Mouse (Mus musculus) CH12.LX (cell line): ENCODE measurements at regions not wholly inside any gene's neighbourhood (a gene's known extent, or its start where the extent isn't known, plus 50 kb on each side); places are given as distances from the start of the nearest gene placed in this dataset.

ENCODE experiments used
- DNase-seq: peaks from one replicate; pipeline ENCODE4 v3.0.0-alpha.2; 2013; ENCODE audit errors: extremely low read depth
- H3K27ac ChIP-seq: 2 replicates; pipeline ENCODE4 v1.5.1; 2012; ENCODE audit warnings: low read depth, mild to moderate bottlenecking, control low read depth, moderate library complexity; ENCODE audit not compliant: insufficient read depth
- H3K27me3 ChIP-seq: replicated peaks from 2 replicates; pipeline ENCODE3; 2012; ENCODE audit warnings: inconsistent platforms
- H3K36me3 ChIP-seq, 2 experiments: replicated peaks in 1 of 2; 2 replicates each; pipeline versions ENCODE3 to v1.6.1; 2012; ENCODE audit warnings: inconsistent platforms in 1 of 2, low read length in 1 of 2, mild to moderate bottlenecking in 1 of 2, mixed read lengths in 1 of 2, moderate library complexity in 1 of 2; ENCODE audit not compliant: control insufficient read depth in 1 of 2, insufficient read depth in 1 of 2
- H3K4me1 ChIP-seq, 2 experiments: 2 replicates each; pipeline ENCODE4 v1.6.1; 2012; ENCODE audit warnings: inconsistent platforms in 1 of 2, moderate library complexity in 1 of 2; ENCODE audit not compliant: insufficient read depth in 2 of 2, control insufficient read depth in 1 of 2
- H3K4me2 ChIP-seq: 2 replicates; pipeline ENCODE4 v1.6.1; 2012; ENCODE audit warnings: low read depth, mild to moderate bottlenecking, control low read depth; ENCODE audit not compliant: poor library complexity, insufficient read depth, severe bottlenecking
- H3K4me3 ChIP-seq, 3 experiments: fragments of 150-350 bp in 1 of 3; sonication (generic) in 1 of 3; replicated peaks in 1 of 3; 2 replicates each; pipeline versions ENCODE3 to v1.5.1; 2011 to 2012; ENCODE audit warnings: low read depth in 2 of 3, low read length in 2 of 3, mild to moderate bottlenecking in 2 of 3, moderate library complexity in 2 of 3, control low read depth in 1 of 3, improper control_type of control experiment in 1 of 3, inconsistent platforms in 1 of 3, mixed read lengths in 1 of 3; ENCODE audit not compliant: poor library complexity in 1 of 3
- H3K79me2 ChIP-seq: replicated peaks from 2 replicates; pipeline ENCODE4 v1.6.1; 2012; ENCODE audit warnings: mild to moderate bottlenecking, moderate library complexity; ENCODE audit not compliant: control insufficient read depth, poor library complexity, insufficient read depth, severe bottlenecking; ENCODE audit errors: extremely low read depth
- H3K9ac ChIP-seq: 2 replicates; pipeline ENCODE4 v1.6.1; 2012; ENCODE audit warnings: low read depth, mild to moderate bottlenecking, control low read depth, moderate library complexity; ENCODE audit not compliant: insufficient read depth
- H3K9me3 ChIP-seq: replicated peaks from 2 replicates; pipeline ENCODE3; 2012; ENCODE audit warnings: low read length, inconsistent platforms, mixed read lengths
- BHLHE40 ChIP-seq: IDR thresholded peaks from 2 replicates; pipeline ENCODE4 v1.6.1; 2011; ENCODE audit warnings: mild to moderate bottlenecking, low read depth, low read length, improper control_type of control experiment
- CHD1 ChIP-seq: IDR thresholded peaks from 2 replicates; pipeline ENCODE4 v1.6.1; 2012; ENCODE audit warnings: low read depth, low read length, improper control_type of control experiment, inconsistent platforms
- ETS1 ChIP-seq: conservative IDR thresholded peaks from 2 replicates; pipeline ENCODE4 v1.6.1; 2012; ENCODE audit warnings: low read depth, mild to moderate bottlenecking, inconsistent platforms, low read length, improper control_type of control experiment, moderate library complexity
- IRF4 ChIP-seq: IDR thresholded peaks from 2 replicates; pipeline ENCODE4 v1.6.1; 2014; ENCODE audit warnings: low read depth, mild to moderate bottlenecking, inconsistent platforms, low read length, improper control_type of control experiment
- JUND ChIP-seq: conservative IDR thresholded peaks from 2 replicates; pipeline ENCODE4 v1.6.1; 2011; ENCODE audit warnings: low read depth, low read length, improper control_type of control experiment
- MAFK ChIP-seq: IDR thresholded peaks from 2 replicates; pipeline ENCODE4 v1.6.1; 2011; ENCODE audit warnings: low read length, improper control_type of control experiment; ENCODE audit not compliant: insufficient replicate concordance
- MAZ ChIP-seq: IDR thresholded peaks from 2 replicates; pipeline ENCODE4 v1.6.1; 2012; ENCODE audit warnings: low read depth, mild to moderate bottlenecking, inconsistent platforms, low read length, improper control_type of control experiment, moderate library complexity
- MXI1 ChIP-seq: IDR thresholded peaks from 2 replicates; pipeline ENCODE4 v1.6.1; 2011; ENCODE audit warnings: mild to moderate bottlenecking, low read depth, low read length, improper control_type of control experiment
- NELFE ChIP-seq: IDR thresholded peaks from 2 replicates; pipeline ENCODE4 v1.6.1; 2011; ENCODE audit warnings: low read depth, low read length, improper control_type of control experiment
- NRF1 ChIP-seq: IDR thresholded peaks from 2 replicates; pipeline ENCODE4 v1.6.1; 2014; ENCODE audit warnings: low read depth, mild to moderate bottlenecking, inconsistent platforms, low read length, improper control_type of control experiment, moderate library complexity
- PAX5 ChIP-seq: IDR thresholded peaks from 2 replicates; pipeline ENCODE4 v1.6.1; 2012; ENCODE audit warnings: low read length, inconsistent platforms, mixed read lengths
- POLR2A ChIP-seq: IDR thresholded peaks from 2 replicates; pipeline ENCODE4 v1.6.1; 2011; ENCODE audit warnings: low read depth, mild to moderate bottlenecking, improper control_type of control experiment, low read length
- RAD21 ChIP-seq: IDR thresholded peaks from 2 replicates; pipeline ENCODE4 v1.6.1; 2011; ENCODE audit warnings: low read depth, mild to moderate bottlenecking, low read length, improper control_type of control experiment, moderate library complexity
- RCOR1 ChIP-seq: conservative IDR thresholded peaks from 2 replicates; pipeline ENCODE4 v1.6.1; 2012; ENCODE audit warnings: low read depth, mild to moderate bottlenecking, inconsistent platforms, low read length, improper control_type of control experiment
- UBTF ChIP-seq: IDR thresholded peaks from 2 replicates; pipeline ENCODE4 v1.6.1; 2012; ENCODE audit warnings: low read depth, mild to moderate bottlenecking, inconsistent platforms, low read length, improper control_type of control experiment, moderate library complexity
- USF1 ChIP-seq: IDR thresholded peaks from 2 replicates; pipeline ENCODE4 v1.6.1; 2014; ENCODE audit warnings: low read depth, mild to moderate bottlenecking, inconsistent platforms, low read length, improper control_type of control experiment
- ZNF384 ChIP-seq: IDR thresholded peaks from 2 replicates; pipeline ENCODE4 v1.6.1; 2012; ENCODE audit warnings: low read depth, low read length, improper control_type of control experiment, inconsistent platforms
- dilution Hi-C: fragments of 300-500 bp; cut with MboI; formaldehyde crosslinking; loops from 2 replicates; pipeline ENCODE4 v1.14.3; 2020; ENCODE audit warnings: low sequenced_read_pairs; ENCODE audit not compliant: extremely low pct_unique_long_range_greater_than_20kb, extremely low pct_ligation_motif_present
- in situ Hi-C: fragments of 300-500 bp; cut with MboI; formaldehyde crosslinking; loops from 3 replicates; pipeline ENCODE4 v1.14.3; 2019; ENCODE audit warnings: low sequenced_read_pairs, low pct_ligation_motif_present, low pct_unique_long_range_greater_than_20kb, mixed read lengths

DNA sequence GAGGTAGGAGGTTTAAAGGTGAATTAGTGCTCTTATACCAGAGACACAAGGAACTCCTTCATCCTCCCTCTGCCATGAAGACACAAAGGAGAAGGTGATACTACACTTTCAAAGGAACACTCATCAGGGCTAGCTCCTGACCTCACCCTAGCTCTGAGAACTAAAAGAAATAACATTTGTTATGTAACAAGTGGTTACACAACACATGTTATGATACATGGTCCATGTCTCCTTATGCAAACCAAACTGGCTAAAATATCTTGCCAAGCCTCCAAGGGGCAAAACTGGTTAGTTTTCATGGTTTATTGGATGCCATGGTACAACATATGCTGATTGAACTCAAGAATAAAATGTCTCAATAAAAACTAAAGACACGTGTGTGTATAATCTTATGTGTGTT lies 260.9 kb downstream of the Phf14 start:
- H3K9me3 ChIP-seq, result no peaks in the 10 kb centered on the region
- no peak overlapping the region for H3K27ac ChIP-seq
- no peaks in the 10 kb centered on the region for H3K4me1 ChIP-seq
- in situ Hi-C loops (no loop called here), dilution Hi-C loops (no loop called here)
- no peak for DNase-seq
- no peak overlapping the region for H3K4me2 ChIP-seq
- no peaks in the 10 kb centered on the region for H3K36me3 ChIP-seq
- no peaks in the 10 kb centered on the region for H3K27me3 ChIP-seq
- H3K79me2 ChIP-seq, result no peaks in the 10 kb centered on the region
- no peak for TF ChIP-seq NELFE
- TF ChIP-seq CHD1, result no peak
- TF ChIP-seq ZNF384, result no peak
- TF ChIP-seq UBTF, result no peak
- no peak for TF ChIP-seq NRF1
- no peak for TF ChIP-seq BHLHE40
- no peak for TF ChIP-seq POLR2A
- H3K9ac ChIP-seq, result no peak overlapping the region
- no peak overlapping the region for H3K4me3 ChIP-seq

DNA sequence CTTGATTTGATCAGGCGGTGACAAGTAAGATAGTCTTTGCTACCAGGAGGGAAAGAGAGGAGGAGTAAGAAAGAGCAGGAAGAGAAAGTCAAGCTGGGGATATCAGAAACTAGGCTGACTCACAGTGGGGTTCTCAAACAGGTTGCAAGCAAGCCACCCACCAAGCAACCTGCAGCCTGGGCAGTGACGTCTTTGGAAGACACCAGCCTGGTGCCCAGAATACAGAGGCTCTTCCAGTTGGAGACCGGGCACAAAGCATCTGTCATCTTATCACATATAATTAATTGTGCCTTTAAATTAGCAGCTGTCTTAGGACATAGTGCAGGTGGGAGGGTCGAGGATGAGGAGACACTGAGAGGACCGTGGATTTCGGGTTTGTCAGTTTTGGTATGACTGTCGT lies 261.8 kb downstream of the Phf14 start:
- H3K79me2 ChIP-seq, result no peaks in the 10 kb centered on the region

GRCm38 (mm10) chr6:12170722-12171121 lies 263.1 kb downstream of the Phf14 start:
- no peaks in the 10 kb centered on the region for H3K36me3 ChIP-seq
- no peak overlapping the region for H3K4me3 ChIP-seq
- H3K4me1 ChIP-seq, result no peaks in the 10 kb centered on the region
- no peaks in the 10 kb centered on the region for H3K79me2 ChIP-seq
- no peaks in the 10 kb centered on the region for H3K9me3 ChIP-seq
- no peak overlapping the region for H3K27ac ChIP-seq
- no peaks in the 10 kb centered on the region for H3K27me3 ChIP-seq
- no peak for DNase-seq
- TF ChIP-seq MXI1 (no peak), NRF1 (no peak)
- in situ Hi-C loops (no loop called here), dilution Hi-C loops (no loop called here)
- no peak overlapping the region for H3K9ac ChIP-seq
- H3K4me2 ChIP-seq, result no peak overlapping the region

More for the DNA sequence above, 261.8 kb downstream of the Phf14 start:
- dilution Hi-C loops (no loop called here), in situ Hi-C loops (no loop called here)
- no peak overlapping the region for H3K4me2 ChIP-seq
- TF ChIP-seq RCOR1 (no peak), MAFK (no peak), JUND (no peak), ETS1 (no peak), MAZ (no peak), IRF4 (no peak), RAD21 (no peak), NELFE (no peak), USF1 (no peak), POLR2A (no peak), PAX5 (no peak)
- H3K27ac ChIP-seq, result no peak overlapping the region
- no peak overlapping the region for H3K4me3 ChIP-seq
- no peaks in the 10 kb centered on the region for H3K27me3 ChIP-seq
- no peaks in the 10 kb centered on the region for H3K36me3 ChIP-seq
- no peaks in the 10 kb centered on the region for H3K4me1 ChIP-seq
- no peak for DNase-seq
- H3K9me3 ChIP-seq, result no peaks in the 10 kb centered on the region
- no peak overlapping the region for H3K9ac ChIP-seq
